Mouse (Mus musculus) myocyte (in vitro differentiated cells): ENCODE data around the gene Chmp2a.

Experiments used
- MAX ChIP-seq: IDR thresholded peaks from one replicate; pipeline ENCODE4 v1.6.1; 2011; ENCODE audit warnings: low read depth, mild to moderate bottlenecking, control low read depth
- POLR2A ChIP-seq: IDR thresholded peaks from one replicate; pipeline ENCODE4 v1.6.1; 2011; ENCODE audit warnings: low read depth, mild to moderate bottlenecking, control low read depth, moderate library complexity; ENCODE audit not compliant: insufficient read length
- POLR2AphosphoS2 ChIP-seq: IDR thresholded peaks from one replicate; pipeline ENCODE4 v1.6.1; 2011; ENCODE audit warnings: low read depth, control low read depth; ENCODE audit not compliant: insufficient read length
- TCF3 ChIP-seq: IDR thresholded peaks from one replicate; pipeline ENCODE4 v1.6.1; 2011; ENCODE audit warnings: low read depth, control low read depth; ENCODE audit not compliant: insufficient read length

DNA sequence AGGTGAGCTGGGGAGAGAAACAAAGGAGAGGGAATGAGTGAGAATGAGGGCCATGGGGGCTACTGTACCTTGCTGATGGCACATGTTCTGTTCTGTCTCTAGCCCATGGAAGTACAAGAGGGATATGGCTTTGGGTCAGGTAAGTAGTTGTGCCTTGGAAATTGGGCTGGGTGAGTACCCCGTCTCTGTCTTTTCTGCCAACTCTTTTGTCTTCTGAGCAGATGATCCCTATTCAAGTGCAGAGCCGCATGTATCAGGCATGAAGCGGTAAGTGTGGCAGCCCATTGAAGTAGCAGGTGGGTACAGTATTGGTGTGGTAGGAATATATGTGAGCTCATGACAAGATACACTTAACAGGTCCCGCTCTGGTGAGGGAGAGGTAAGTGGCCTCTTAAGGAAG lies 5.6 kb downstream of the Chmp2a start:
- TF ChIP-seq POLR2A: no peak
- no peak for TF ChIP-seq TCF3
- no peak for TF ChIP-seq MAX
- TF ChIP-seq POLR2AphosphoS2: no peak
